Mouse (Mus musculus) bone marrow, adult 2 months (tissue): ENCODE measurements at regions not wholly inside any gene's neighbourhood (a gene's known extent, or its start where the extent isn't known, plus 50 kb on each side); places are given as distances from the start of the nearest gene placed in this dataset.

Experiments used
- CTCF ChIP-seq: fragments of 200-500 bp; IDR thresholded peaks from 2 replicates; pipeline ENCODE4 v1.5.1; 2011; ENCODE audit warnings: low read length, control low read depth; ENCODE audit not compliant: control insufficient read depth, insufficient read depth
- POLR2A ChIP-seq: fragments of 200-500 bp; IDR thresholded peaks from 2 replicates; pipeline ENCODE4 v1.6.1; 2011; ENCODE audit warnings: low read depth, mild to moderate bottlenecking, control low read depth, low read length, borderline replicate concordance; ENCODE audit not compliant: control insufficient read depth

DNA sequence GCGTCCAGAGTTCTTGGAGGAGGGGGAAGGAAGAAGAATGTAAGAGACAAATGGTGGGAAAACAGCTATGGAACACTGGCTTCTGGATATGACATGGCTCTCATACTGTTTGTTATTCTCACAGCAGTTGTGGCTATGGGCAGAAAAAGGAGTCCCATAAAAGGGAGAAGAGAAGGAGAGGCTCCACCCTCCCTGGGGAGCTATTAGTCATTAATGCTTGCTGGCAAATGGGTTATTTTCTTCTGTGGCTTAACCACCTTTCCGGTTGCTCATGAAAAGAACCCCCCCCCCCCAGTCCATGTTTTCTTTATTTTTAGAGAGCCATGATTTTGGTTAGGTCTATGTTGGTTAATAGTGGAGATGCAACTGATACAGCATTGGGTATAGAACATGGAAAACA lies 253.9 kb upstream of the Noct start:
- TF ChIP-seq POLR2A (no peak), CTCF (no peak)
